Mouse (Mus musculus) embryonic facial prominence, embryonic 15.5 days (tissue): ENCODE data around the gene Slc2a2. TPM values are rescaled to one million over a fixed set of nuclear protein-coding genes. Genes with fewer than 3 reads are reported as not detected.

ENCODE experiments used
- ATAC-seq: fragments of 200-750 bp; cut with Nextera tagmentation; 2 replicates; pipeline ENCODE4 v1.8.0; 2017; ENCODE audit warnings: low read depth, moderate TSS enrichment; ENCODE audit not compliant: insufficient number of reproducible peaks, low FRiP score, low TSS enrichment
- H3K27ac ChIP-seq: fragments of 300-500 bp; sonication (generic); replicated peaks from 2 replicates; pipeline ENCODE4 v1.5.1; 2015; ENCODE audit warnings: mild to moderate bottlenecking, inconsistent platforms
- H3K27me3 ChIP-seq: fragments of 300-500 bp; sonication (generic); 2 replicates; pipeline ENCODE4 v1.6.1; 2015; ENCODE audit warnings: inconsistent platforms
- H3K36me3 ChIP-seq: fragments of 300-500 bp; sonication (generic); 2 replicates; pipeline ENCODE4 v1.6.1; 2015; ENCODE audit warnings: mild to moderate bottlenecking, inconsistent platforms
- H3K4me1 ChIP-seq: fragments of 300-500 bp; sonication (generic); 2 replicates; pipeline ENCODE4 v1.6.1; 2015; ENCODE audit warnings: inconsistent platforms
- H3K4me2 ChIP-seq: fragments of 300-500 bp; sonication (generic); replicated peaks from 2 replicates; pipeline ENCODE4 v1.6.1; 2015; ENCODE audit warnings: mild to moderate bottlenecking, inconsistent platforms
- H3K4me3 ChIP-seq: fragments of 300-500 bp; sonication (generic); replicated peaks from 2 replicates; pipeline ENCODE4 v1.5.1; 2015; ENCODE audit warnings: mild to moderate bottlenecking, inconsistent platforms
- H3K9ac ChIP-seq: fragments of 300-500 bp; sonication (generic); 2 replicates; pipeline ENCODE4 v1.6.1; 2015; ENCODE audit warnings: inconsistent platforms
- H3K9me3 ChIP-seq: fragments of 300-500 bp; sonication (generic); replicated peaks from 2 replicates; pipeline ENCODE4 v1.6.1; 2016; ENCODE audit warnings: inconsistent platforms
- WGBS: fragments of 180-500 bp; shearing (Covaris S2); methylation state at CpG from one replicate; pipeline ENCODE4 v1.1.7; 2015; 5-methylcytosine and 5-hydroxymethylcytosine counted together
- polyA plus RNA-seq: library from polyadenylated mRNA; unstranded; fragments of >200 nt; fragmentation: Nextera tagmentation; extraction: Ambion mirVana; gene quantifications from 2 replicates; pipeline ENCODE4 v1.2.1, GENCODE M21; 2015

The Slc2a2 gene
- polyA plus RNA-seq, 1 experiment from 2014 or later: 0.07 TPM

DNA sequence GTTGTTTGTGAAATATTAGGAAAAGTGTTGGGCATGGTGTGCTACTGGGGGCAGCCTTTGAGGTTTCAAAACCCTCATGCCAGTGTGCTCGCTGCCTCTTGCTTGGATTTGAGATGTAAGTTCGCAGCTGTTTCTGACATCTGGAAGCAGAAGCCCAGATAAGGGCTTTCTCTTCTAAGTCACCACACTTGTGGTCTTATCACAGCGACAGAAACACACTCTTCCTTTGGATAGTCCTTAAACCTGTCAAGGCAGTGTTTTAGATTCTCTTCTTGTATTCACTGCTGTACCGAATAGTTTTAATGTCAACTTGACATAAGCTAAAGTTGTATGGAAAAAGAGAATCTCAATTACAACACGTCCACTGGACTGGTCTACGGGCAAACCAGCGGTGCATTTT, 77.7 kb downstream of the Slc2a2 start:
- Histone ChIP-seq H3K4me3 (no peak overlapping the region), H3K9me3 (no peaks in the 10 kb centered on the region), H3K27me3 (no peaks in the 10 kb centered on the region), H3K36me3 (no peaks in the 10 kb centered on the region), H3K27ac (no peak overlapping the region), H3K4me1 (no peaks in the 10 kb centered on the region), H3K9ac (no peak overlapping the region), H3K4me2 (no peak overlapping the region)
- WGBS: 80% methylated on average over 7 of the region's 7 CpGs
- ATAC-seq: no peak

- Histone ChIP-seq H3K9me3 (no peaks in the 10 kb centered on the region), H3K4me3 (no peak overlapping the region), H3K9ac (no peak overlapping the region), H3K27me3 (no peaks in the 10 kb centered on the region), H3K36me3 (no peaks in the 10 kb centered on the region), H3K4me1 (peaks cover 5% of the 10 kb centered on the region), H3K4me2 (no peak overlapping the region), H3K27ac (no peak overlapping the region)
- WGBS: 75% methylated on average over 1 of the region's 1 CpGs
- no peak for ATAC-seq
These were observed 78.3 kb downstream of the Slc2a2 start for GRCm38 (mm10) chr3:28775958-28776357.

GRCm38 (mm10) chr3:28776491-28776890, 78.8 kb downstream of the Slc2a2 start:
- Histone ChIP-seq H3K4me1 (peaks cover 6% of the 10 kb centered on the region), H3K4me2 (no peak overlapping the region), H3K9me3 (no peaks in the 10 kb centered on the region), H3K4me3 (no peak overlapping the region), H3K27ac (no peak overlapping the region), H3K27me3 (no peaks in the 10 kb centered on the region), H3K9ac (no peak overlapping the region), H3K36me3 (no peaks in the 10 kb centered on the region)
- 77% methylated on average over 1 of the region's 1 CpGs for WGBS
- no peak for ATAC-seq

GRCm38 (mm10) chr3:28780511-28780910, 82.8 kb downstream of the Slc2a2 start:
- peaks cover 6% of the 10 kb centered on the region for H3K4me1 ChIP-seq
- no peaks in the 10 kb centered on the region for H3K27me3 ChIP-seq
- no peaks in the 10 kb centered on the region for H3K9me3 ChIP-seq
- ATAC-seq: no peak
- H3K4me2 ChIP-seq: peak overlapping the region; percentile 98
- H3K4me3 ChIP-seq: peak overlapping the region; percentile 74
- 70% methylated on average over 9 of the region's 9 CpGs for WGBS
- H3K9ac ChIP-seq: no peak overlapping the region
- no peak overlapping the region for H3K27ac ChIP-seq
- H3K36me3 ChIP-seq: no peaks in the 10 kb centered on the region

Other genes with a start within 250 kb of the Slc2a2 start
- 5.6 and 6.3 TPM in 2 replicates for gene Eif5a2, start 83.4 kb downstream of the Slc2a2 start, polyA plus RNA-seq
- gene Rpl22l1, start 107.5 kb downstream of the Slc2a2 start, polyA plus RNA-seq: 373 and 379 TPM in 2 replicates
- not detected in 2 replicates for gene Gm1527, start 194.7 kb downstream of the Slc2a2 start, polyA plus RNA-seq